Comparison of ENCODE assay signal across 12 mouse cellular contexts in the genomic region with DNA sequence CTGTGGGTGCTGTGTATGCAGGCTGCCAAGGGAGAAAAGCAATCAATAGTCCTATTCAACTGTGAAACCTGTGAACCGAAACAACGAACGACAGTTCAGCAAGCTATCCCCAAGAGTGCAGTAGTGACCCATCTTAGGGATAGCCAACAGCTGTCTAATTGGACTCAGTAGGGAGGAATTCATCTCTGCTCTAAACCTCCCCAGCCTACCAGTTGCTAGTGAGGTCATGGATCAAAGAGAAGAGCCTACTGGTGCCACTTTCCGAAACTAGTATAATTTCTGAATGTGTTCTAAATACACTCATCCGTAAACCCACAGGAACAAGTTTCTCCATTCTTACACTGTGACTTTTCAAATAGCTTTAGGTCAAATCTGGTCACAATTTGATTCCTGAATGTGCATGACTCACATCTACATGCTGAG. TPM values are rescaled to one million over a fixed set of nuclear protein-coding genes. Genes with fewer than 3 reads are reported as not detected.
DNase-seq lines count a peak whose midpoint lies in the region; ATAC-seq and TF ChIP-seq lines count a peak whose summit lies in the region.
"Had no signal": no experiment of that assay in that cellular context is flagged by ENCODE, and none has a peak within 500 bp of the region (broad histone marks: within the 10 kb centered on the region; RNA-seq: fewer than 3 reads in every experiment).

No protein-coding gene starts in this region.

- H3K9ac ChIP-seq in limb, embryonic 11.5 days (ENCODE audit: low read length): no peak overlapping the region
- H3K9ac ChIP-seq: hindbrain, embryonic 15.5 days; liver, embryonic 15.5 days had no signal

- TF ChIP-seq CTCF in gastrocnemius, adult 2 months (IDR thresholded peaks at IDR 0.05): no peak

- no peaks in the 10 kb centered on the region for H3K27me3 ChIP-seq in limb, embryonic 11.5 days (ENCODE audit: control insufficient read depth, insufficient read depth, low read length)
- H3K27me3 ChIP-seq in limb, embryonic 10.5 days (ENCODE audit: low read depth, poor library complexity, severe bottlenecking): no peaks in the 10 kb centered on the region
- H3K27me3 ChIP-seq in myocyte (ENCODE audit: control insufficient read depth, insufficient read depth, insufficient read length): no peaks in the 10 kb centered on the region
- H3K27me3 ChIP-seq: hindbrain, embryonic 15.5 days had no signal

- no peak for TF ChIP-seq POLR2A in myocyte (IDR thresholded peaks at IDR 0.05; ENCODE audit: insufficient read length, low read depth)

- no peaks in the 10 kb centered on the region for H3K36me3 ChIP-seq in limb, embryonic 11.5 days (ENCODE audit: control insufficient read depth, insufficient read depth, low read length)
- no peaks in the 10 kb centered on the region for H3K36me3 ChIP-seq in limb, embryonic 10.5 days
- no peaks in the 10 kb centered on the region for H3K36me3 ChIP-seq in myocyte (ENCODE audit: control insufficient read depth, insufficient read depth)
- H3K36me3 ChIP-seq: forebrain, embryonic 10.5 days; hindbrain, embryonic 15.5 days; liver, embryonic 15.5 days had no signal

- no peak overlapping the region for H3K4me3 ChIP-seq in gastrocnemius, adult 2 months
- no peak overlapping the region for H3K4me3 ChIP-seq in limb, embryonic 11.5 days (ENCODE audit: low read depth, low read length)
- no peak overlapping the region for H3K4me3 ChIP-seq in limb, embryonic 10.5 days
- H3K4me3 ChIP-seq in myocyte: no peak overlapping the region
- H3K4me3 ChIP-seq: forebrain, embryonic 10.5 days; hindbrain, embryonic 15.5 days; liver, embryonic 15.5 days had no signal

- H3K27ac ChIP-seq in gastrocnemius, adult 2 months: peak overlapping the region; percentile 82
- H3K27ac ChIP-seq in limb, embryonic 11.5 days (replicated peaks; ENCODE audit: low read depth, low read length): peak overlapping the region; percentile 47; the same call in 1 of the 2 replicates
- H3K27ac ChIP-seq in limb, embryonic 10.5 days: no peak overlapping the region
- H3K27ac ChIP-seq: forebrain, embryonic 10.5 days; hindbrain, embryonic 15.5 days; liver, embryonic 15.5 days had no signal

- intact Hi-C loops in gastrocnemius, adult 2 months (cut with DNase I): loop anchor here (10.0 kb wide), 1 partner anchor 71 kb away; no protein-coding TSS in a partner anchor

- H3ac ChIP-seq in myocyte (ENCODE audit: control insufficient read depth, insufficient read length): no peak overlapping the region

- no peak for DNase-seq in gastrocnemius, adult 2 months
- no peak for DNase-seq in gastrocnemius, postnatal 10 days
- DNase-seq in limb, embryonic 11.5 days (ENCODE audit: low spot score): no peak
- DNase-seq in limb, embryonic 10.5 days (ENCODE audit: low spot score): no peak
- DNase-seq in Muller cell, postnatal 12 days (ENCODE audit: inconsistent ontology term): peak; percentile 87
- DNase-seq in cerebellum, postnatal 14 days: no peak
- DNase-seq in spleen, postnatal 4 days (ENCODE audit: low spot score in 2 of 2): no peak

- ATAC-seq in limb, embryonic 11.5 days (ENCODE audit: insufficient number of reproducible peaks, low FRiP score, low TSS enrichment, low read depth): no peak

- H3K9me3 ChIP-seq in limb, embryonic 11.5 days (ENCODE audit: control insufficient read depth, low read length): no peaks in the 10 kb centered on the region
- H3K9me3 ChIP-seq in limb, embryonic 10.5 days (replicated peaks): no peaks in the 10 kb centered on the region
- H3K9me3 ChIP-seq: forebrain, embryonic 10.5 days; hindbrain, embryonic 15.5 days; liver, embryonic 15.5 days had no signal

- H3K4me1 ChIP-seq in limb, embryonic 11.5 days (ENCODE audit: control insufficient read depth, insufficient read depth, low read length): peaks cover 6% of the 10 kb centered on the region
- H3K4me1 ChIP-seq in limb, embryonic 10.5 days: peaks cover 15% of the 10 kb centered on the region
- H3K4me1 ChIP-seq: hindbrain, embryonic 15.5 days; liver, embryonic 15.5 days had no signal

- no peak overlapping the region for H3K4me2 ChIP-seq in limb, embryonic 11.5 days (ENCODE audit: low read depth, severe bottlenecking)
- H3K4me2 ChIP-seq in myocyte (ENCODE audit: low read depth): peak overlapping the region; percentile 77
- H3K4me2 ChIP-seq: hindbrain, embryonic 15.5 days; liver, embryonic 15.5 days had no signal

- H3K79me2 ChIP-seq in myocyte (ENCODE audit: control insufficient read depth, insufficient read depth): no peaks in the 10 kb centered on the region

- WGBS in limb, embryonic 11.5 days: 92% methylated on average over 5 of the region's 5 CpGs
- WGBS in limb, embryonic 10.5 days: 81% methylated on average over 5 of the region's 5 CpGs

TF ChIP-seq in myocyte, 11 proteins besides CTCF, POLR2A, EP300 and RAD21:
- TF ChIP-seq REST (IDR thresholded peaks at IDR 0.05; ENCODE audit: insufficient read depth, insufficient read length): no peak
- TF ChIP-seq MYOD1 (IDR thresholded peaks at IDR 0.05; ENCODE audit: control insufficient read depth in 1 of 3, insufficient read length in 2 of 3, low read depth in 2 of 3): peak in 2 of 3 experiments; percentile 62 to 72
- TF ChIP-seq MYOG (IDR thresholded peaks at IDR 0.05; ENCODE audit: control insufficient read depth in 1 of 3, insufficient read depth in 1 of 3, insufficient read length in 2 of 3, low read depth in 2 of 3): peak in 1 of 3 experiments; percentile 68
TF ChIP-seq in myocyte: peak in this region for 2.

RNA-seq across cellular contexts. Expression of a gene that starts 8.9 kb away (rescaled TPM):
- under 1 TPM; 0.17 to 0.28 TPM for total RNA-seq in gastrocnemius, adult 2 months (2021)
- total RNA-seq in gastrocnemius, postnatal 10 days (2021): under 1 TPM; 0.56 to 0.70 TPM
- polyA plus RNA-seq in limb, embryonic 11.5 days (2014; fragmentation: Nextera tagmentation; extraction: Ambion mirVana): 5.8 and 7.0 TPM in 2 replicates
- polyA plus RNA-seq in limb, embryonic 10.5 days (2016; fragmentation: Nextera tagmentation; extraction: Ambion mirVana): 2.9 and 5.7 TPM in 2 replicates
- 0.14 TPM for polyA plus RNA-seq in myocyte (2012; fragmentation: generic; extraction: Trizol)
- total RNA-seq: common myeloid progenitor, adult 5-6 weeks had no signal
